Mouse (Mus musculus): ENCODE results near the gene Trmt11.

DNA sequence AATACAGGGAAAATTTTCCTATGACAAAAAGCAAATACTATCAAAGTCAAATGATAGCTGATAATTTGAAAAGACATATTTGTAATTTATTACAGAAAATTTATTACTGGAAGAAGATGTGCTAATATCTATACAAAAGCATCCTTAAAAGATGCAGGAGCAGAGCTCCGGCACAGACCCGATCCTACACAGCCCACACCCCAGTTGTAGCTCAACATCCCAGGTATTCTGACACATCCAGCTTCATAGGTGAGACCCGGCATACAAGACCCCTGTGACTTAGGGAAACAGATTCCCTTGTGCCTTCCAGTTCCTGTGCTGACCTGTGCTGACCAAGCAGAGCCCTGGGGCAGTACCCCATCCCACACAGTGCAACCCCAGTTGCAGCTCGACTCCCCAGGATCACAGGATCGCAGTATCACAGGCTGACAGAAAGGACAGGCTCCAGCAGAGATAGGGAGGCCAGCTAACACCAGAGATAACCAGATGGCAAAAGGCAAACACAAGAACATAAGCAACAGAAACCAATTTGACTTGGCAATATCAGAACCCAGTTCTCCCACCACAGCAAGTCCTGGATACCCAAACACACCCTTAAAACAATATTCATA, 22.8 kb downstream of the Trmt11 start:
- TF ChIP-seq GATA1 (IDR thresholded peaks at IDR 0.05; ENCODE audit: low read length) (peak; percentile 60), TAL1 (IDR thresholded peaks at IDR 0.05; ENCODE audit: low read length) (peak; percentile 74)

Measured in erythroblast, embryonic 14.5 days (primary cell).